Mouse (Mus musculus) regulatory T cell (primary cell): ENCODE measurements around the gene Adgre5.

Experiments
- in situ Hi-C: fragments of 300-600 bp; cut with MboI, MseI; formaldehyde crosslinking; loops from one replicate; pipeline ENCODE4 v1.15.1; 2025; ENCODE audit warnings: high pct_unique_total_duplicates

Adgre5 gene

GRCm38 (mm10) chr8:83695351-83696106, 45.6 kb downstream of the Adgre5 start:
- in situ Hi-C loops = no loop called here

DNA sequence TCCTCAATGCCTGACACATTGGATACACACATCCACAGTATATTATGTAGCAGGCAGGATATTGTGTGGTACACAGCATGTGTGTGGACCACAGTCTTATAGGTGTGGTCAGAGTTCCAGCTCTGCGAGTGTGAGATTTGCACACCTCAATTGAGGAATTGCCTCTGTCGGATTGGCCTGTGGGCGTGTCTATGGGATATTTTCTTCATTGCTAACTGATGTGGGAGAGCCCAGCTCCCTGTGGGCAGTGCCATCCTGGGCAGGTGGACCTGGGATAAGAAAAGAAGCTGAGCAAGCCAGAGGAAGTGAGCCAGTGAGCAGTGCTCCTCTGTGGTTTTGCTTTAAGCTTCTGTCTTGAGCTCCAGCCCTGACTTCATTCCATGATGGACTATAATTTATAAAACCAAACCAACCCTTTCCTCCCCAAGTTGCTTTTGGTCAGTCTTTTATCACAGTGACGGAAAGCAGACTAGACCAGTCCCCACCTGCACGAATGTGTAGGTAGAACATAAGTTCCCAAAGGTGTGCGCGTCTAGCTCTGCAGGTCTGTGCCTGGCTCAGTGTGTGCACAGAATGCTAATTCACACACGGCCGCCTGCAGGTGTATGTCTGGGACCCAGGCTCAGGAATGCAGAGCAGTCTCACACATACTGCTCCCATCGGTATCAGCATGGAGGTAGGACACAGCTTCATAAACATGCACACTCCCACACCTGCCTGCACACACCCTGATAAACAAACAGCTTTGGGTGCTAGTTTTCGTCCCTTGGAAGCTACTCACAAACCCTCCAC, 46.6 kb downstream of the Adgre5 start:
- in situ Hi-C loops = no loop called here

DNA sequence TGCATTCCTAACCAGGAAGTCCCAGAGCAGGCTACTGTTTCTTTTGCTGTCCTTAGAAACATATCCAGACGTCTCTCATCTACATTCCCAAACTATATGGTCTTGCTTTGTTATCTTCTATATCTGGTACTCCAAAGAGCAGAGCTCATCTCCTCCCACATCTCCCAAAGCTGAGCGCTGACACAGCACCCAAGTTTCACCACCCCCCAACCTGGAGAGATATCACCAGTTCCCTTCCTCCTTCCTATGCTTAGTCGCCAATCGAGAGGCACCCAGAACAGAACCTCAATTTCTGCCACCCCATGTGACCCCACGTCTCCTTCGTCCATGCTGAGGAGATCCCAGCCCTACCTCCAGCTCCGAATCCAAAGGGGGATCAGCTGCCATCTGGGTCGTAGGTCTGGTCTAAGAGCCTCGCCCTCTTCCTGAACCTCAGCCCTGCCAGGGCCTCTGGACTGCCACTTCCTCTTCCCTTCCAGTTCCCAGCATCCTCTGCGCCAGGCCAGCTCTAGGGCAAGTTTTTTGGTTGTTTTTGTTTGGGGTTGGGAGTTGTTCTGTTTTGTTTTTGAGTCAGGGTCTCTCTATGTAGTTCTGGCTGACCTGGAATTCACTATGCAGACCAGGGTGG, 47.4 kb downstream of the Adgre5 start:
- in situ Hi-C loops = no loop called here

- in situ Hi-C loops = no loop called here
Observed at GRCm38 (mm10) chr8:83689264-83689663, 51.9 kb downstream of the Adgre5 start.

- in situ Hi-C loops = no loop called here
Observed at GRCm38 (mm10) chr8:83684517-83684916, 56.6 kb downstream of the Adgre5 start.

DNA sequence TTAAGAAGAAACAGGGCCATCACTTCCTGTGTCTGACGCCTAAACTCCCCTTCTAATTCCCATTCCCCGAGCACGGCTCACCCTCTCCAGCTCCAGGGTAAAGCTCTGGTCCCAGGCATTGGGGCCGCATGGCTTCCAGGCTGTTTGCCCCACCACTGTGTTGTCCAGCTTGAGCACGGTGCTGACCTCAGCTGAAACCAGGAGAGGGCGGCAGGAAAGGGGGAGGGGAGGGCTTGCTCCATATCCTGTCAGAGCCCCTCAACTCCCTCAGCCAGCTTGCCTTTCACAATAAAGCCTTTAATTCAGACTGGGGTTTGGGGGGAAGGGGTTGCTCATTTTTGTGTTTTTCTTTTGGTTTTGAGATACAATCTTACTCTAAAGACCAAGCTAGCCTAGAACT, 60.0 kb downstream of the Adgre5 start:
- in situ Hi-C loops = no loop called here

DNA sequence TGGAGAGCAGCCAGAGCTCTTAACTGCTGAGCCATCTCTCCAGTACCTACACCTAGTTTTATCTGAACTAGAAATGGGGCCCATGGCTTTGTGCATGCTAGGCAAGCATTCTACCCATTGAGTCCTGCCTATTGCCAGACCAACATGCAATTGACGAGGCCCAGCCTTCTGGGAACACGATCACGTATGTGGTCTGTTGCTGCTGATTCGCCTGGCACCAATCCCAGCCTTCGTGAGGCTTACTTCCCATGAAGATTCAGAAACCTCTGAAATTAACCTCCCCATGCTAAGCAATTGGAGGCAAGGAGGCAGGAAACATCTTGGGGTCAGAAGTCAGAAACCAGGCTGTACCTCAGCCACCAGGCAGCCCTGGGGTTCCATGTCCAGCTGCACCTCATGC, 60.5 kb downstream of the Adgre5 start:
- in situ Hi-C loops = no loop called here

DNA sequence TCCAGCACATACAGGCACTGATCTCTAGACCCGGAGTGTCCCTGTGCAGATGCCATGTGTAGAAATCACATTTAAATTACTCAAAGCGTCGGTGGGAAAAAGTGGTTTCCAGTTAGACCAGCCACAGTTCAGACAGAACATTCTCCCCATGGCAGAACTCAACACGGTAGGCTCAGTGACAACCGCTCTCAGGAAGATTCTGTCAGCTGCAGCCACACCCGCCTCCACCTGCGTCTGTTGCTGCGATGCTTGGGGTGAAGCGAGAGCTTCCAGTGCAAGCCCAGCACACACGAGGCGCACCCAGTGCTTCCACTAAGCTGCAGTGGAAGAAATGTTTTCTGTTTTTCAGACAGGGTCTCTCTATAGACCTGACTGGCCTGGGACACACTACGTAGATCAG, 61.3 kb downstream of the Adgre5 start:
- in situ Hi-C loops = no loop called here

DNA sequence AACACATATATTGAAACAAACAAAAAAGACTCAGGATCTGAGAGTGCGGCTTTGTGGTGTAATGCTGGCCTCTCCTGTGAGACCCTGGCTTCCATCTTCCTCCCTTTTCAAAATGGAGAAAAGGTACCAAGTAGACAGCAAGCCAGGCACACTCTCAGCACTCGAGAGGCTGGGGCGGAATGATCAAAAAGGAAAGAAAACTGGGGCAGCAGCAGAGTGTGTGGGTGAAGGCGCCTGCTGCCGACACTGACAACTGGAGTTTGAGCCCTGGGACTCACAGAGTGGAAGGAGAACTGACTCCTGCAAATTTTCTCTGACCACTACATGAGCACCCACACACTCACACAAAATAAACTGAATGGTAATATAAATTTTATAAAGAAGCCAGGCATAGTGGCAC, 66.6 kb downstream of the Adgre5 start:
- in situ Hi-C loops = no loop called here
